Mouse (Mus musculus) forebrain, embryonic 12.5 days (tissue): ENCODE results near the gene Tmem63b. TPM values are rescaled to one million over a fixed set of nuclear protein-coding genes. Genes with fewer than 3 reads are reported as not detected.
A peak's percentile ranks its signal among the peaks of the same experiment; 100 is the strongest.

Source experiments
- ATAC-seq: fragments of 200-750 bp; cut with Nextera tagmentation; 2 replicates; pipeline ENCODE4 v1.8.0; 2017; ENCODE audit warnings: moderate TSS enrichment; ENCODE audit not compliant: low FRiP score
- H3K27ac ChIP-seq: fragments of 300-500 bp; sonication (generic); 2 replicates; pipeline ENCODE4 v1.5.1; 2016; ENCODE audit warnings: mild to moderate bottlenecking
- H3K27me3 ChIP-seq: fragments of 300-500 bp; sonication (generic); 2 replicates; pipeline ENCODE4 v1.6.1; 2016; ENCODE audit warnings: mild to moderate bottlenecking
- H3K36me3 ChIP-seq: fragments of 300-500 bp; sonication (generic); replicated peaks from 2 replicates; pipeline ENCODE4 v1.6.1; 2016; ENCODE audit warnings: mild to moderate bottlenecking
- H3K4me1 ChIP-seq: fragments of 300-500 bp; sonication (generic); 2 replicates; pipeline ENCODE4 v1.6.1; 2016
- H3K4me2 ChIP-seq: fragments of 300-500 bp; sonication (generic); 2 replicates; pipeline ENCODE4 v1.6.1; 2016; ENCODE audit warnings: mild to moderate bottlenecking, moderate library complexity
- H3K4me3 ChIP-seq: fragments of 300-500 bp; sonication (generic); replicated peaks from 2 replicates; pipeline ENCODE4 v1.5.1; 2016; ENCODE audit warnings: mild to moderate bottlenecking
- H3K9ac ChIP-seq: fragments of 300-500 bp; sonication (generic); 2 replicates; pipeline ENCODE4 v1.6.1; 2016; ENCODE audit warnings: mild to moderate bottlenecking
- H3K9me3 ChIP-seq: fragments of 300-500 bp; sonication (generic); 2 replicates; pipeline ENCODE4 v1.6.1; 2016
- WGBS: fragments of 180-500 bp; shearing (Covaris S2); methylation state at CpG from one replicate; pipeline ENCODE4 v1.1.7; 2016; 5-methylcytosine and 5-hydroxymethylcytosine counted together
- polyA plus RNA-seq: library from polyadenylated mRNA; unstranded; fragments of >200 nt; fragmentation: Nextera tagmentation; extraction: Ambion mirVana; gene quantifications from 2 replicates; pipeline ENCODE4 v1.2.1, GENCODE M21; 2016

The Tmem63b gene
- polyA plus RNA-seq, 1 experiment from 2014 or later, result 89.3 TPM

GRCm38 (mm10) chr17:45663106-45663919 is 23.4 kb downstream of the Tmem63b start:
- Histone ChIP-seq H3K36me3 (peaks cover 66% of the 10 kb centered on the region), H3K4me2 (peak overlapping the region; percentile 35), H3K4me3 (0 out of 2 replicates have a peak overlapping the region, but pooled peaks have one; percentile 7), H3K4me1 (peaks cover 4% of the 10 kb centered on the region), H3K27me3 (no peaks in the 10 kb centered on the region), H3K9me3 (no peaks in the 10 kb centered on the region), H3K27ac (0 out of 2 replicates have a peak overlapping the region, but pooled peaks have one; percentile 13), H3K9ac (no peak overlapping the region)
- peak; percentile 67 for ATAC-seq
- 25% methylated on average over 27 of the region's 27 CpGs for WGBS

GRCm38 (mm10) chr17:45659225-45659624 is 27.5 kb downstream of the Tmem63b start, which contains the start of gene Capn11:
TSS of gene Capn11 (minus strand) at chr17:45659325.
- H3K9me3 ChIP-seq, result no peaks in the 10 kb centered on the region
- no peak for ATAC-seq
- peaks cover 4% of the 10 kb centered on the region for H3K4me1 ChIP-seq
- no peak within 1 kb of the TSS for H3K27ac ChIP-seq
- 79% methylated on average over 4 of the region's 4 CpGs for WGBS
- peaks cover 27% of the 10 kb centered on the region for H3K36me3 ChIP-seq
- H3K9ac ChIP-seq, result no peak within 1 kb of the TSS
- H3K27me3 ChIP-seq, result no peaks in the 10 kb centered on the region
- H3K4me3 ChIP-seq, result no peak within 1 kb of the TSS
- H3K4me2 ChIP-seq, result no peak within 1 kb of the TSS

GRCm38 (mm10) chr17:45655820-45656219 is 30.9 kb downstream of the Tmem63b start:
- Histone ChIP-seq H3K4me3 (no peak overlapping the region), H3K4me2 (no peak overlapping the region), H3K27ac (no peak overlapping the region), H3K27me3 (no peaks in the 10 kb centered on the region), H3K9me3 (no peaks in the 10 kb centered on the region), H3K9ac (no peak overlapping the region), H3K4me1 (no peaks in the 10 kb centered on the region), H3K36me3 (0 out of 2 replicates have a peak, but pooled peaks cover 5% of the 10 kb centered on the region)
- WGBS, result 31% methylated on average over 6 of the region's 6 CpGs
- no peak for ATAC-seq

GRCm38 (mm10) chr17:45653233-45653632 is 33.5 kb downstream of the Tmem63b start:
- Histone ChIP-seq H3K27ac (no peak overlapping the region), H3K36me3 (no peaks in the 10 kb centered on the region), H3K9ac (no peak overlapping the region), H3K4me1 (no peaks in the 10 kb centered on the region), H3K9me3 (no peaks in the 10 kb centered on the region), H3K4me3 (no peak overlapping the region), H3K4me2 (no peak overlapping the region), H3K27me3 (no peaks in the 10 kb centered on the region)
- WGBS, result 73% methylated on average over 7 of the region's 7 CpGs
- ATAC-seq, result no peak

GRCm38 (mm10) chr17:45644185-45644584 is 42.5 kb downstream of the Tmem63b start:
- Histone ChIP-seq H3K4me1 (no peaks in the 10 kb centered on the region), H3K4me3 (no peak overlapping the region), H3K4me2 (no peak overlapping the region), H3K9ac (no peak overlapping the region), H3K36me3 (no peaks in the 10 kb centered on the region), H3K27ac (no peak overlapping the region), H3K9me3 (no peaks in the 10 kb centered on the region), H3K27me3 (no peaks in the 10 kb centered on the region)
- 95% methylated on average over 4 of the region's 4 CpGs for WGBS
- no peak for ATAC-seq

GRCm38 (mm10) chr17:45642701-45643100 is 44.0 kb downstream of the Tmem63b start:
- no peaks in the 10 kb centered on the region for H3K27me3 ChIP-seq
- no peaks in the 10 kb centered on the region for H3K9me3 ChIP-seq
- no peak overlapping the region for H3K9ac ChIP-seq
- 22% methylated on average over 12 of the region's 12 CpGs for WGBS
- H3K4me3 ChIP-seq, result no peak overlapping the region
- H3K4me2 ChIP-seq, result 0 out of 2 replicates have a peak overlapping the region, but pooled peaks have one; percentile 1
- H3K27ac ChIP-seq, result no peak overlapping the region
- no peaks in the 10 kb centered on the region for H3K36me3 ChIP-seq
- H3K4me1 ChIP-seq, result no peaks in the 10 kb centered on the region
- no peak for ATAC-seq

GRCm38 (mm10) chr17:45641981-45642380 is 44.7 kb downstream of the Tmem63b start:
- no peaks in the 10 kb centered on the region for H3K4me1 ChIP-seq
- no peak overlapping the region for H3K4me2 ChIP-seq
- no peaks in the 10 kb centered on the region for H3K36me3 ChIP-seq
- H3K9ac ChIP-seq, result no peak overlapping the region
- no peak for ATAC-seq
- no peak overlapping the region for H3K27ac ChIP-seq
- no peaks in the 10 kb centered on the region for H3K9me3 ChIP-seq
- H3K4me3 ChIP-seq, result no peak overlapping the region
- H3K27me3 ChIP-seq, result no peaks in the 10 kb centered on the region
- WGBS, result 92% methylated on average over 8 of the region's 8 CpGs

- H3K36me3 ChIP-seq, result no peaks in the 10 kb centered on the region
- 77% methylated on average over 16 of the region's 16 CpGs for WGBS
- no peaks in the 10 kb centered on the region for H3K9me3 ChIP-seq
- no peak overlapping the region for H3K4me2 ChIP-seq
- no peak overlapping the region for H3K4me3 ChIP-seq
- no peak overlapping the region for H3K27ac ChIP-seq
- no peak for ATAC-seq
- no peak overlapping the region for H3K9ac ChIP-seq
- no peaks in the 10 kb centered on the region for H3K27me3 ChIP-seq
- H3K4me1 ChIP-seq, result no peaks in the 10 kb centered on the region
Measured at GRCm38 (mm10) chr17:45638596-45639295, 48.0 kb downstream of the Tmem63b start.

GRCm38 (mm10) chr17:45634033-45634432 is 52.7 kb downstream of the Tmem63b start:
- Histone ChIP-seq H3K36me3 (no peaks in the 10 kb centered on the region), H3K4me2 (no peak overlapping the region), H3K4me3 (no peak overlapping the region), H3K9me3 (no peaks in the 10 kb centered on the region), H3K4me1 (peaks cover 14% of the 10 kb centered on the region), H3K27me3 (peaks cover 7% of the 10 kb centered on the region), H3K9ac (no peak overlapping the region), H3K27ac (no peak overlapping the region)
- WGBS, result 82% methylated on average over 5 of the region's 5 CpGs
- no peak for ATAC-seq

GRCm38 (mm10) chr17:45631940-45632339 is 54.8 kb downstream of the Tmem63b start:
- ATAC-seq, result no peak
- H3K27me3 ChIP-seq, result peaks cover 13% of the 10 kb centered on the region
- H3K4me2 ChIP-seq, result no peak overlapping the region
- WGBS, result 80% methylated on average over 6 of the region's 6 CpGs
- peaks cover 14% of the 10 kb centered on the region for H3K4me1 ChIP-seq
- H3K27ac ChIP-seq, result no peak overlapping the region
- no peak overlapping the region for H3K4me3 ChIP-seq
- H3K36me3 ChIP-seq, result no peaks in the 10 kb centered on the region
- H3K9ac ChIP-seq, result no peak overlapping the region
- H3K9me3 ChIP-seq, result no peaks in the 10 kb centered on the region

GRCm38 (mm10) chr17:45630992-45631391 is 55.7 kb downstream of the Tmem63b start:
- ATAC-seq, result no peak; the same call in 1 of the 2 replicates
- 67% methylated on average over 3 of the region's 3 CpGs for WGBS

GRCm38 (mm10) chr17:45629861-45630694 is 56.6 kb downstream of the Tmem63b start:
- H3K9ac ChIP-seq, result peak overlapping the region; percentile 74
- H3K4me2 ChIP-seq, result peak overlapping the region; percentile 87
- no peaks in the 10 kb centered on the region for H3K9me3 ChIP-seq
- H3K4me1 ChIP-seq, result peaks cover 18% of the 10 kb centered on the region
- ATAC-seq, result peak; percentile 80
- H3K27me3 ChIP-seq, result peaks cover 13% of the 10 kb centered on the region
- 2% methylated on average over 34 of the region's 34 CpGs for WGBS
- H3K27ac ChIP-seq, result no peak overlapping the region
- H3K4me3 ChIP-seq, result peak overlapping the region; percentile 47
- no peaks in the 10 kb centered on the region for H3K36me3 ChIP-seq

More at GRCm38 (mm10) chr17:45630992-45631391, 55.7 kb downstream of the Tmem63b start:
- H3K27me3 ChIP-seq, result peaks cover 13% of the 10 kb centered on the region
- no peaks in the 10 kb centered on the region for H3K36me3 ChIP-seq
- H3K9me3 ChIP-seq, result no peaks in the 10 kb centered on the region
- H3K4me3 ChIP-seq, result no peak overlapping the region
- H3K4me2 ChIP-seq, result peak overlapping the region; percentile 87
- H3K4me1 ChIP-seq, result peaks cover 18% of the 10 kb centered on the region
- no peak overlapping the region for H3K27ac ChIP-seq
- no peak overlapping the region for H3K9ac ChIP-seq
